Mouse (Mus musculus): ENCODE results near the gene Tmf1. TPM values are rescaled to one million over a fixed set of nuclear protein-coding genes. Genes with fewer than 3 reads are reported as not detected.

The Tmf1 gene
- polyA plus RNA-seq, 1 experiment from 2014 or later = 37.8 TPM

- no peak overlapping the region for H3K9ac ChIP-seq (replicated peaks)
- WGBS = 36% methylated on average over 5 of the region's 5 CpGs
- H3K9me3 ChIP-seq (replicated peaks) = no peaks in the 10 kb centered on the region
- no peaks in the 10 kb centered on the region for H3K4me1 ChIP-seq
- no peaks in the 10 kb centered on the region for H3K27me3 ChIP-seq (replicated peaks)
- no peak overlapping the region for H3K4me3 ChIP-seq (replicated peaks)
- peak; percentile 31; the same call in 1 of the 2 replicates for ATAC-seq (ENCODE audit: low FRiP score)
- H3K4me2 ChIP-seq = no peak overlapping the region
- H3K27ac ChIP-seq (replicated peaks) = no peak overlapping the region
- 0 out of 2 replicates have a peak, but pooled peaks cover 8% of the 10 kb centered on the region for H3K36me3 ChIP-seq
Observed at GRCm38 (mm10) chr6:97132707-97133303, 46.1 kb downstream of the Tmf1 start.

- no peaks in the 10 kb centered on the region for H3K4me1 ChIP-seq
- no peak overlapping the region for H3K9ac ChIP-seq (replicated peaks)
- ATAC-seq (ENCODE audit: low FRiP score) = no peak
- no peak overlapping the region for H3K4me3 ChIP-seq (replicated peaks)
- H3K36me3 ChIP-seq = 0 out of 2 replicates have a peak, but pooled peaks cover 8% of the 10 kb centered on the region
- 51% methylated on average over 4 of the region's 4 CpGs for WGBS
- no peaks in the 10 kb centered on the region for H3K27me3 ChIP-seq (replicated peaks)
- no peaks in the 10 kb centered on the region for H3K9me3 ChIP-seq (replicated peaks)
- no peak overlapping the region for H3K27ac ChIP-seq (replicated peaks)
- no peak overlapping the region for H3K4me2 ChIP-seq
Observed at GRCm38 (mm10) chr6:97131808-97132207, 47.1 kb downstream of the Tmf1 start.

- H3K4me1 ChIP-seq = no peaks in the 10 kb centered on the region
- WGBS = 69% methylated on average over 5 of the region's 5 CpGs
- H3K9ac ChIP-seq (replicated peaks) = no peak overlapping the region
- 0 out of 2 replicates have a peak, but pooled peaks cover 8% of the 10 kb centered on the region for H3K36me3 ChIP-seq
- H3K27ac ChIP-seq (replicated peaks) = no peak overlapping the region
- ATAC-seq (ENCODE audit: low FRiP score) = no peak
- H3K27me3 ChIP-seq (replicated peaks) = no peaks in the 10 kb centered on the region
- no peak overlapping the region for H3K4me3 ChIP-seq (replicated peaks)
- H3K9me3 ChIP-seq (replicated peaks) = no peaks in the 10 kb centered on the region
- H3K4me2 ChIP-seq = no peak overlapping the region
Observed at GRCm38 (mm10) chr6:97130979-97131378, 47.9 kb downstream of the Tmf1 start.

- peaks cover 3% of the 10 kb centered on the region; the same call in 1 of the 2 replicates for H3K36me3 ChIP-seq
- ATAC-seq (ENCODE audit: low FRiP score) = no peak
- no peak overlapping the region for H3K9ac ChIP-seq (replicated peaks)
- H3K4me2 ChIP-seq = no peak overlapping the region
- H3K9me3 ChIP-seq (replicated peaks) = no peaks in the 10 kb centered on the region
- no peaks in the 10 kb centered on the region for H3K4me1 ChIP-seq
- 67% methylated on average over 10 of the region's 10 CpGs for WGBS
- H3K27ac ChIP-seq (replicated peaks) = no peak overlapping the region
- no peaks in the 10 kb centered on the region for H3K27me3 ChIP-seq (replicated peaks)
- H3K4me3 ChIP-seq (replicated peaks) = no peak overlapping the region
Observed at GRCm38 (mm10) chr6:97124336-97125010, 54.4 kb downstream of the Tmf1 start.

GRCm38 (mm10) chr6:97120922-97121321, 58.0 kb downstream of the Tmf1 start:
- no peak overlapping the region for H3K27ac ChIP-seq (replicated peaks)
- 54% methylated on average over 4 of the region's 4 CpGs for WGBS
- peaks cover 5% of the 10 kb centered on the region for H3K36me3 ChIP-seq
- ATAC-seq (ENCODE audit: low FRiP score) = no peak
- no peak overlapping the region for H3K4me2 ChIP-seq
- no peaks in the 10 kb centered on the region for H3K9me3 ChIP-seq (replicated peaks)
- no peaks in the 10 kb centered on the region for H3K27me3 ChIP-seq (replicated peaks)
- no peaks in the 10 kb centered on the region for H3K4me1 ChIP-seq
- no peak overlapping the region for H3K9ac ChIP-seq (replicated peaks)
- no peak overlapping the region for H3K4me3 ChIP-seq (replicated peaks)

GRCm38 (mm10) chr6:97118327-97118726, 60.6 kb downstream of the Tmf1 start:
- H3K36me3 ChIP-seq = peaks cover 9% of the 10 kb centered on the region
- WGBS = 73% methylated on average over 3 of the region's 3 CpGs
- H3K9ac ChIP-seq (replicated peaks) = no peak overlapping the region
- no peaks in the 10 kb centered on the region for H3K9me3 ChIP-seq (replicated peaks)
- H3K4me3 ChIP-seq (replicated peaks) = no peak overlapping the region
- H3K27ac ChIP-seq (replicated peaks) = no peak overlapping the region
- H3K27me3 ChIP-seq (replicated peaks) = no peaks in the 10 kb centered on the region
- H3K4me2 ChIP-seq = no peak overlapping the region
- no peak for ATAC-seq (ENCODE audit: low FRiP score)
- no peaks in the 10 kb centered on the region for H3K4me1 ChIP-seq

DNA sequence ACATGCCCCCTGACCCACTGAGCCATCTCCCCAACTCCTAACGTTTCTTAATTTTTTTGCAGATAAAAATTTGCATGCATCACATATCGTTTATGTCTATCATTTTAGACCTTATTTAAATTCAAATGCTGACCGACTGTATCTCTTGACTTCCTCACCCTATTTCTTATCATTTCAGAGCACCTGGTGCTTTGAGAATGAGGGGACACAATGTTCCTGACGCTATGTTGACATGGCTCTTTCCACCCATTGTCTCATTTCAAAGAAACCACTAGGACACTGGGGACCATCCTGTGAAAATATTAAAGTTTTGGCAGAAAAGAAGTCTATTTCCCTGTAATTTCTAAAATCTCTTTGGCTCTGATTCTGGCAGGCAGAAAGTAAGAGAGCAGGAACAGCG, 62.0 kb downstream of the Tmf1 start:
- 86% methylated on average over 5 of the region's 5 CpGs for WGBS
- Histone ChIP-seq H3K27ac (replicated peaks) (no peak overlapping the region), H3K9me3 (replicated peaks) (no peaks in the 10 kb centered on the region), H3K36me3 (peaks cover 18% of the 10 kb centered on the region), H3K27me3 (replicated peaks) (no peaks in the 10 kb centered on the region), H3K9ac (replicated peaks) (no peak overlapping the region), H3K4me1 (no peaks in the 10 kb centered on the region), H3K4me3 (replicated peaks) (no peak overlapping the region), H3K4me2 (no peak overlapping the region)
- no peak for ATAC-seq (ENCODE audit: low FRiP score)

DNA sequence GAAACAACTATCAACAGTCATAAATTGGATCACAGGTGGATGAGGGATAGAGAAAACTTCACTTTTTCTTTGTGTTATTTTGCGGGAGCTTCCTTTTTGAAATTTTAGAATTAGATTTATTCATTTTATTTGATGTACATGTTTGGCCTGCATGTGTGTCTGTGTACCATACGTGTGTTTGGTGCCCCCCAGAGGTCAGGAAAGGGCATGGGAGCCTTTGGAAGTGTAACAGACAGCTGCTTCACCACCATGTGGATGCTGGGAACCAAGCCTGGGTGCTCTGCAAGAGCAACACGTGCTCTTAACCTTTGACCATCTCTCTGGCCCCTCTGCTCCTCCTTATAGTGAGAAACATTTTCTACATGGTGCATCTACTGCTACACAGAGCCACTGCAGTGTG, 64.1 kb downstream of the Tmf1 start:
- Histone ChIP-seq H3K4me2 (no peak overlapping the region), H3K27me3 (replicated peaks) (no peaks in the 10 kb centered on the region), H3K27ac (replicated peaks) (no peak overlapping the region), H3K9me3 (replicated peaks) (no peaks in the 10 kb centered on the region), H3K9ac (replicated peaks) (no peak overlapping the region), H3K4me3 (replicated peaks) (no peak overlapping the region), H3K4me1 (no peaks in the 10 kb centered on the region), H3K36me3 (peaks cover 18% of the 10 kb centered on the region; the same call in 1 of the 2 replicates)
- WGBS = 67% methylated on average over 3 of the region's 3 CpGs
- ATAC-seq (ENCODE audit: low FRiP score) = no peak

- H3K4me1 ChIP-seq = no peaks in the 10 kb centered on the region
- ATAC-seq (ENCODE audit: low FRiP score) = no peak
- H3K36me3 ChIP-seq = peaks cover 18% of the 10 kb centered on the region; the same call in 1 of the 2 replicates
- no peaks in the 10 kb centered on the region for H3K9me3 ChIP-seq (replicated peaks)
- H3K27ac ChIP-seq (replicated peaks) = no peak overlapping the region
- no peak overlapping the region for H3K9ac ChIP-seq (replicated peaks)
- no peak overlapping the region for H3K4me2 ChIP-seq
- H3K4me3 ChIP-seq (replicated peaks) = no peak overlapping the region
- H3K27me3 ChIP-seq (replicated peaks) = 0 out of 2 replicates have a peak, but pooled peaks cover 7% of the 10 kb centered on the region
- 86% methylated on average over 8 of the region's 8 CpGs for WGBS
Observed at GRCm38 (mm10) chr6:97112177-97112576, 66.7 kb downstream of the Tmf1 start.

DNA sequence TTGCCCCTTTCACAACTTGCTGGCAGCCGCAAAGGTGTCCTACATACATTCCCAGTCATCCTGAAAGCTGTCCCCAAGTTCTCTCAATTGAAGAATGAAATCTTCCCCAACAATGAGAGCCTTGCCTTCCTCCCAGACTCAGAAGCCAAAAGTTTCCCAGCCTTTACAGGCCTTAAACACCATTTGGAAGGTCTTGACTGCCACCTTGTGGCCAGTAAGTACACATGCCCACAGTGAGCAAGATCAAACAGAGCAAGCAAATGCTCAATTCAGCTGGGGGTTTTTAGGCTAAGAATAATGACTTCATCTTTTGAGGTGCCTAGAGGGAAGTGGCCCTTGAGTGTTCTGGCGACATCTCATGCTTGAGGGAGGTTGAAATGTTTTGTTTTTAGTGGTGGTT, 72.1 kb downstream of the Tmf1 start:
- H3K9ac ChIP-seq (replicated peaks) = no peak overlapping the region
- peaks cover 10% of the 10 kb centered on the region; the same call in 1 of the 2 replicates for H3K4me1 ChIP-seq

GRCm38 (mm10) chr6:97106106-97106505, 72.8 kb downstream of the Tmf1 start:
- Histone ChIP-seq H3K4me2 (no peak overlapping the region), H3K9me3 (replicated peaks) (no peaks in the 10 kb centered on the region), H3K27me3 (replicated peaks) (peaks cover 13% of the 10 kb centered on the region; the same call in 1 of the 2 replicates), H3K36me3 (no peaks in the 10 kb centered on the region), H3K4me3 (replicated peaks) (no peak overlapping the region), H3K9ac (replicated peaks) (no peak overlapping the region), H3K4me1 (peaks cover 16% of the 10 kb centered on the region; the same call in 1 of the 2 replicates), H3K27ac (replicated peaks) (no peak overlapping the region)
- 85% methylated on average over 8 of the region's 8 CpGs for WGBS
- ATAC-seq (ENCODE audit: low FRiP score) = no peak

More for the DNA sequence above, 72.1 kb downstream of the Tmf1 start:
- peaks cover 2% of the 10 kb centered on the region; the same call in 1 of the 2 replicates for H3K36me3 ChIP-seq
- no peak overlapping the region for H3K27ac ChIP-seq (replicated peaks)
- peak; percentile 79; the same call in 1 of the 2 replicates for ATAC-seq (ENCODE audit: low FRiP score)
- peaks cover 7% of the 10 kb centered on the region; the same call in 1 of the 2 replicates for H3K27me3 ChIP-seq (replicated peaks)
- H3K9me3 ChIP-seq (replicated peaks) = no peaks in the 10 kb centered on the region
- H3K4me3 ChIP-seq (replicated peaks) = no peak overlapping the region
- WGBS = 15% methylated on average over 2 of the region's 2 CpGs
- no peak overlapping the region for H3K4me2 ChIP-seq

Measured in neural tube, embryonic 15.5 days (tissue).